Mouse (Mus musculus) embryonic facial prominence, embryonic 14.5 days (tissue): ENCODE measurements around the gene Mmel1. TPM values are rescaled to one million over a fixed set of nuclear protein-coding genes. Genes with fewer than 3 reads are reported as not detected.

Source experiments
- ATAC-seq: fragments of 200-750 bp; cut with Nextera tagmentation; 2 replicates; pipeline ENCODE4 v1.8.0; 2017; ENCODE audit warnings: low read depth, moderate number of reproducible peaks, moderate TSS enrichment
- DNase-seq: peaks from one replicate; pipeline ENCODE4 v3.0.0-alpha.2; 2015; ENCODE audit warnings: low spot score
- H3K27ac ChIP-seq: fragments of 300-500 bp; sonication (generic); replicated peaks from 2 replicates; pipeline ENCODE4 v1.5.1; 2014; ENCODE audit warnings: low read depth, mild to moderate bottlenecking, low read length, moderate library complexity
- H3K27me3 ChIP-seq: fragments of 300-500 bp; sonication (generic); replicated peaks from 2 replicates; pipeline ENCODE4 v1.6.1; 2014; ENCODE audit warnings: low read length; ENCODE audit not compliant: control insufficient read depth, insufficient read depth
- H3K36me3 ChIP-seq: fragments of 300-500 bp; sonication (generic); 2 replicates; pipeline ENCODE4 v1.6.1; 2014; ENCODE audit warnings: low read length, mixed read lengths; ENCODE audit not compliant: control insufficient read depth, insufficient read depth
- H3K4me1 ChIP-seq: fragments of 300-500 bp; sonication (generic); 2 replicates; pipeline ENCODE4 v1.6.1; 2014; ENCODE audit warnings: antibody characterized with exemption, low read length; ENCODE audit not compliant: control insufficient read depth, insufficient read depth
- H3K4me2 ChIP-seq: fragments of 300-500 bp; sonication (generic); 2 replicates; pipeline ENCODE4 v1.6.1; 2014; ENCODE audit warnings: low read depth, mild to moderate bottlenecking, low read length, moderate library complexity, mixed read lengths
- H3K4me3 ChIP-seq: fragments of 300-500 bp; sonication (generic); 2 replicates; pipeline ENCODE4 v1.5.1; 2014; ENCODE audit warnings: low read depth, mild to moderate bottlenecking, low read length
- H3K9ac ChIP-seq: fragments of 300-500 bp; sonication (generic); 2 replicates; pipeline ENCODE4 v1.6.1; 2014; ENCODE audit warnings: low read depth, mild to moderate bottlenecking, low read length, moderate library complexity, mixed read lengths
- H3K9me3 ChIP-seq: fragments of 300-500 bp; sonication (generic); 2 replicates; pipeline ENCODE4 v1.6.1; 2016; ENCODE audit warnings: low read length; ENCODE audit not compliant: control insufficient read depth
- WGBS: fragments of 180-500 bp; shearing (Covaris S2); extraction: QIAGEN DNeasy Blood & Tissue Kit; methylation state at CpG from one replicate; pipeline ENCODE4 v1.1.7; 2014; 5-methylcytosine and 5-hydroxymethylcytosine counted together
- polyA plus RNA-seq: library from polyadenylated mRNA; unstranded; fragments of >200 nt; fragmentation: Nextera tagmentation; extraction: Ambion mirVana; gene quantifications from 2 replicates; pipeline ENCODE4 v1.2.1, GENCODE M21; 2014

The Mmel1 gene
- polyA plus RNA-seq, 1 experiment from 2014 or later: 0.32 TPM

GRCm38 (mm10) chr4:154838741-154839140 lies 30.6 kb upstream of the Mmel1 start:
- no peak for DNase-seq
- Histone ChIP-seq H3K4me3 (no peak overlapping the region), H3K27ac (no peak overlapping the region), H3K9ac (no peak overlapping the region), H3K36me3 (no peaks in the 10 kb centered on the region), H3K9me3 (no peaks in the 10 kb centered on the region), H3K27me3 (no peaks in the 10 kb centered on the region), H3K4me2 (no peak overlapping the region), H3K4me1 (no peaks in the 10 kb centered on the region)
- ATAC-seq: no peak
- WGBS: 84% methylated on average over 11 of the region's 13 CpGs

- H3K4me2 ChIP-seq: no peak overlapping the region
- no peaks in the 10 kb centered on the region for H3K4me1 ChIP-seq
- no peak overlapping the region for H3K27ac ChIP-seq
- no peak overlapping the region for H3K9ac ChIP-seq
- ATAC-seq (no peak), DNase-seq (no peak)
- no peak overlapping the region for H3K4me3 ChIP-seq
- 51% methylated on average over 11 of the region's 11 CpGs for WGBS
- no peaks in the 10 kb centered on the region for H3K9me3 ChIP-seq
- no peaks in the 10 kb centered on the region for H3K36me3 ChIP-seq
- H3K27me3 ChIP-seq: no peaks in the 10 kb centered on the region
Observed at GRCm38 (mm10) chr4:154839406-154839805, 30.0 kb upstream of the Mmel1 start.

GRCm38 (mm10) chr4:154852696-154853095 lies 16.7 kb upstream of the Mmel1 start:
- Histone ChIP-seq H3K27me3 (peaks cover 37% of the 10 kb centered on the region), H3K4me3 (no peak overlapping the region), H3K4me1 (0 out of 2 replicates have a peak, but pooled peaks cover 3% of the 10 kb centered on the region), H3K27ac (no peak overlapping the region), H3K9ac (no peak overlapping the region), H3K36me3 (no peaks in the 10 kb centered on the region), H3K4me2 (no peak overlapping the region), H3K9me3 (no peaks in the 10 kb centered on the region)
- DNase-seq (no peak), ATAC-seq (no peak)
- 95% methylated on average over 1 of the region's 1 CpGs for whole genome bisulfite sequencing

- Histone ChIP-seq H3K4me3 (no peak overlapping the region), H3K9me3 (no peaks in the 10 kb centered on the region), H3K4me2 (no peak overlapping the region), H3K9ac (no peak overlapping the region), H3K27me3 (peaks cover 40% of the 10 kb centered on the region), H3K4me1 (0 out of 2 replicates have a peak, but pooled peaks cover 3% of the 10 kb centered on the region), H3K36me3 (no peaks in the 10 kb centered on the region), H3K27ac (no peak overlapping the region)
- DNase-seq: no peak
- 73% methylated on average over 4 of the region's 4 CpGs for WGBS
- ATAC-seq: no peak
Observed at GRCm38 (mm10) chr4:154853881-154854280, 15.5 kb upstream of the Mmel1 start.

- Histone ChIP-seq H3K9ac (no peak overlapping the region), H3K27ac (no peak overlapping the region), H3K4me3 (no peak overlapping the region), H3K27me3 (peaks cover 40% of the 10 kb centered on the region), H3K36me3 (no peaks in the 10 kb centered on the region), H3K9me3 (no peaks in the 10 kb centered on the region), H3K4me1 (0 out of 2 replicates have a peak, but pooled peaks cover 3% of the 10 kb centered on the region), H3K4me2 (peak overlapping the region; percentile 88; the same call in 1 of the 2 replicates)
- 58% methylated on average over 12 of the region's 12 CpGs for WGBS
- DNase-seq: no peak
- no peak for ATAC-seq
Observed at GRCm38 (mm10) chr4:154854676-154855345, 14.6 kb upstream of the Mmel1 start.

- Histone ChIP-seq H3K4me2 (peak overlapping the region; percentile 88), H3K4me3 (peak overlapping the region; percentile 52), H3K9ac (peak overlapping the region; percentile 60), H3K27ac (no peak overlapping the region), H3K27me3 (peaks cover 40% of the 10 kb centered on the region), H3K36me3 (no peaks in the 10 kb centered on the region), H3K9me3 (no peaks in the 10 kb centered on the region), H3K4me1 (0 out of 2 replicates have a peak, but pooled peaks cover 3% of the 10 kb centered on the region)
- ATAC-seq (peak; percentile 95), DNase-seq (peak; percentile 91)
- 0% methylated on average over 10 of the region's 110 CpGs for WGBS
Observed at GRCm38 (mm10) chr4:154855721-154856479, 13.5 kb upstream of the Mmel1 start.

GRCm38 (mm10) chr4:154856480-154856837 lies 12.9 kb upstream of the Mmel1 start:
- Histone ChIP-seq H3K27ac (no peak overlapping the region), H3K36me3 (no peaks in the 10 kb centered on the region), H3K4me3 (peak overlapping the region; percentile 52), H3K4me2 (peak overlapping the region; percentile 88), H3K27me3 (peaks cover 40% of the 10 kb centered on the region), H3K9ac (peak overlapping the region; percentile 60), H3K4me1 (0 out of 2 replicates have a peak, but pooled peaks cover 3% of the 10 kb centered on the region), H3K9me3 (no peaks in the 10 kb centered on the region)
- WGBS: 19% methylated on average over 9 of the region's 9 CpGs
- ATAC-seq (no peak), DNase-seq (no peak)

GRCm38 (mm10) chr4:154856882-154857281 lies 12.5 kb upstream of the Mmel1 start:
- Histone ChIP-seq H3K9me3 (no peaks in the 10 kb centered on the region), H3K27me3 (peaks cover 40% of the 10 kb centered on the region), H3K9ac (0 out of 2 replicates have a peak overlapping the region, but pooled peaks have one; percentile 60), H3K27ac (no peak overlapping the region), H3K4me2 (peak overlapping the region; percentile 88), H3K4me3 (peak overlapping the region; percentile 52), H3K4me1 (0 out of 2 replicates have a peak, but pooled peaks cover 3% of the 10 kb centered on the region), H3K36me3 (no peaks in the 10 kb centered on the region)
- ATAC-seq (no peak), DNase-seq (no peak)
- 85% methylated on average over 7 of the region's 7 CpGs for WGBS
